Mouse (Mus musculus) kidney, adult 2 months (tissue): Measurements from ENCODE around the gene Best2. TPM values are rescaled to one million over a fixed set of nuclear protein-coding genes. Genes with fewer than 3 reads are reported as not detected.

Experiments used
- DNase-seq: peaks from one replicate; pipeline ENCODE4 v3.0.0; 2021
- H3K27ac ChIP-seq: fragments of 200-500 bp; 2 replicates; pipeline ENCODE4 v1.5.1; 2012; ENCODE audit warnings: low read depth, low read length, control low read depth, inconsistent platforms; ENCODE audit not compliant: insufficient read depth
- H3K27me3 ChIP-seq: fragments of 200-500 bp; replicated peaks from 2 replicates; pipeline ENCODE4 v1.6.1; 2012; ENCODE audit warnings: mild to moderate bottlenecking, moderate library complexity, low read length, inconsistent platforms; ENCODE audit not compliant: control insufficient read depth, insufficient read depth
- H3K36me3 ChIP-seq: fragments of 200-500 bp; 2 replicates; pipeline ENCODE4 v1.6.1; 2012; ENCODE audit warnings: mild to moderate bottlenecking, moderate library complexity, low read length, inconsistent platforms; ENCODE audit not compliant: control insufficient read depth, insufficient read depth
- H3K4me1 ChIP-seq: fragments of 200-500 bp; 2 replicates; pipeline ENCODE4 v1.6.1; 2011; ENCODE audit warnings: low read length; ENCODE audit not compliant: control insufficient read depth, insufficient read depth
- H3K4me3 ChIP-seq: fragments of 200-500 bp; 2 replicates; pipeline ENCODE4 v1.5.1; 2011; ENCODE audit warnings: mild to moderate bottlenecking, low read depth, low read length, control low read depth; ENCODE audit not compliant: insufficient read depth
- CTCF ChIP-seq: fragments of 200-500 bp; conservative IDR thresholded peaks from 2 replicates; pipeline ENCODE4 v1.5.1; 2011; ENCODE audit warnings: low read depth, mild to moderate bottlenecking, control low read depth, low read length, moderate library complexity, mixed read lengths; ENCODE audit not compliant: insufficient read depth, insufficient read length
- POLR2A ChIP-seq: fragments of 200-500 bp; IDR thresholded peaks from one replicate; pipeline ENCODE4 v1.6.1; 2011; ENCODE audit warnings: low read depth, low read length, control low read depth
- WGBS: fragments of 180-500 bp; shearing (Covaris S2); methylation state at CpG from one replicate; pipeline ENCODE4 v1.1.7; 2018; 5-methylcytosine and 5-hydroxymethylcytosine counted together
- polyA plus RNA-seq: library from polyadenylated mRNA; depleted of rRNA; stranded (reverse); fragments of >200 nt; gene quantifications from 2 replicates; pipeline ENCODE4 v1.2.3, GENCODE M21; 2012

The Best2 gene
- polyA plus RNA-seq, 1 experiment, result not detected

- no peaks in the 10 kb centered on the region for H3K27me3 ChIP-seq
- TF ChIP-seq CTCF (no peak), POLR2A (no peak)
- H3K27ac ChIP-seq, result no peak overlapping the region
- 0 out of 2 replicates have a peak overlapping the region, but pooled peaks have one; percentile 96 for H3K4me3 ChIP-seq
- no peak for DNase-seq
- peaks cover 19% of the 10 kb centered on the region for H3K4me1 ChIP-seq
- H3K36me3 ChIP-seq, result no peaks in the 10 kb centered on the region; the same call in 1 of the 2 replicates
- 93% methylated on average over 3 of the region's 3 CpGs for WGBS
These were observed 9.5 kb upstream of the Best2 start for GRCm38 (mm10) chr8:85023846-85024245.

DNA sequence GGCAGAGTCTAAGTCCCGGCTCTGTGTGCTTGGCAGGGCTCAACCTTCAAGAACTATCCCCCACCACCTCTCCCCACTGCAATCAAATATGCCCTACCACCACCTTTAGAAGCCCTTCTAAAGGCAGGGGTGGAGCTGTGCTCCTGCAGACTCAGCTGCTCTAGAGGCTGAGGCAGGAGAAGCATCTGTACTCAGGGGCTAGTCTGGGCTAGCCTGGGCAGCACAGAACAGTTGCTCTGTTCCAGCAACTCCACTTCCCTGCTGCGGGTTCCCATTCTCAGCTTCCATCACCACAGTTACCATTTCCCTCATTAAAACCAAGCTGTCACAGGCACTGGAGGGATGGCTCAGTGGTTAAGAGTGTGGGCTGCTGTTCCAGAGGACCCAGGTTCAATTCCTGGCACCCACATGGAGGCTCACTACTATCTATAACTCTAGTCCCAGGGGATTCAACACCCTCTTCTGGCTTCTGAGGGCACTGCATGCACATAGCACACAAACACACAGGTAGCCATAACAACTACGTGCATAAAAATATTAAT, 7.3 kb upstream of the Best2 start:
- H3K36me3 ChIP-seq, result no peaks in the 10 kb centered on the region; the same call in 1 of the 2 replicates
- no peak overlapping the region for H3K4me3 ChIP-seq
- DNase-seq, result no peak
- TF ChIP-seq CTCF (no peak), POLR2A (no peak)
- 93% methylated on average over 3 of the region's 3 CpGs for WGBS
- H3K4me1 ChIP-seq, result peaks cover 11% of the 10 kb centered on the region
- H3K27ac ChIP-seq, result no peak overlapping the region
- H3K27me3 ChIP-seq, result no peaks in the 10 kb centered on the region

DNA sequence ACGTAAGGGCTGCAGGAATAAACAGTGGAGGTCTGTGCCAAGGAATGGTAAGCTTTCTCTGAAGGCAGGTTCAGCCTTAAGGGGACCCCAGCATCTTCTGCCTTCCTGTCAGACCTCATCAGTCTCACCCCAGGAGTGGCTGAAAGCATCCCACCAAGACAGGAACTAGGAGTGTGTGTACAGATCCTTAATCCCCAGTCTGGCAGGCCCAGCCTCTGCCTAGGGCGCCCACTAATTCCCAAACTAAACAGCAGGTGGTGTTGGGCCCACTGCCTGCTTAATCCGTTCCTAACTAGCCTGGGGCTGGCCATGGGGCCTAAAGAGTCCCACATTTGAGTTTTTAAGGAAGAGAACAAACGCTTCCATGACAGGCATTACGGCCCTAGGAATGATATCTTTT, 2.9 kb upstream of the Best2 start:
- Histone ChIP-seq H3K4me1 (no peaks in the 10 kb centered on the region), H3K4me3 (no peak overlapping the region), H3K27me3 (no peaks in the 10 kb centered on the region), H3K36me3 (no peaks in the 10 kb centered on the region; the same call in 1 of the 2 replicates), H3K27ac (no peak overlapping the region)
- no peak for TF ChIP-seq CTCF
- no peak for TF ChIP-seq POLR2A
- DNase-seq, result no peak
- 68% methylated on average over 5 of the region's 5 CpGs for WGBS

DNA sequence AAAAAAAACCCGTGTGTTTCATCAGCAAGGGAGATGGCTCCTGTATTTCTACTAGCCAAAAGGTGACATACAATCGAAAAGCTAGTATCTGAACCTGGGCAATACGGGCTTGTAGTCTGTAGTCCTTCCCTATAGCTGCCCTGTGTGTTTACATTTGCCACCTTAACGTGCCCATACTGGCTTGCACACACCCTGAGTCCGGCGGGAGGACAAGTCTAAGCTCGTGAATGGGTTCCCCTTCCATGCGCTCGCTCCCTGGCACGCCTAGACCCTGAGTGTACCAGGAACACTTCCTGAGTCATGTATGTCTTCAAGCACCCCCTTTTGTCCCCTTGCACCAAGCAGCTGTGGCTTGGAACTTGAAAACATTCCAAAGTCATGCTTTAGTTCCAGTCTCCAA, 2.4 kb upstream of the Best2 start:
- no peaks in the 10 kb centered on the region; the same call in 1 of the 2 replicates for H3K36me3 ChIP-seq

GRCm38 (mm10) chr8:85013230-85013840, 996 bp downstream of the Best2 start:
- Histone ChIP-seq H3K36me3 (no peaks in the 10 kb centered on the region), H3K4me1 (no peaks in the 10 kb centered on the region), H3K27ac (no peak overlapping the region), H3K4me3 (peak overlapping the region; percentile 33; the same call in 1 of the 2 replicates), H3K27me3 (no peaks in the 10 kb centered on the region)
- TF ChIP-seq POLR2A (no peak), CTCF (peak; percentile 78)
- DNase-seq, result peak; percentile 85
- WGBS, result 5% methylated on average over 25 of the region's 26 CpGs

More for the DNA sequence above, 2.4 kb upstream of the Best2 start:
- no peak for DNase-seq
- Histone ChIP-seq H3K27ac (no peak overlapping the region), H3K4me1 (no peaks in the 10 kb centered on the region), H3K4me3 (no peak overlapping the region), H3K27me3 (no peaks in the 10 kb centered on the region)
- 67% methylated on average over 10 of the region's 10 CpGs for WGBS
- TF ChIP-seq CTCF (no peak), POLR2A (no peak)

- 13% methylated on average over 28 of the region's 28 CpGs for WGBS
- Histone ChIP-seq H3K27ac (no peak overlapping the region), H3K4me1 (no peaks in the 10 kb centered on the region), H3K27me3 (no peaks in the 10 kb centered on the region), H3K4me3 (no peak overlapping the region), H3K36me3 (no peaks in the 10 kb centered on the region)
- DNase-seq, result no peak
- TF ChIP-seq POLR2A (no peak), CTCF (no peak)
These were observed 3.1 kb downstream of the Best2 start for GRCm38 (mm10) chr8:85011242-85011641.

- H3K36me3 ChIP-seq, result no peaks in the 10 kb centered on the region; the same call in 1 of the 2 replicates
- DNase-seq, result peak; percentile 43
- H3K4me1 ChIP-seq, result no peaks in the 10 kb centered on the region
- H3K27ac ChIP-seq, result no peak overlapping the region
- no peak overlapping the region for H3K4me3 ChIP-seq
- no peaks in the 10 kb centered on the region for H3K27me3 ChIP-seq
- 21% methylated on average over 25 of the region's 25 CpGs for WGBS
- TF ChIP-seq POLR2A (no peak), CTCF (peak; percentile 47)
These were observed 6.6 kb downstream of the Best2 start for GRCm38 (mm10) chr8:85007686-85008085.
